Mouse (Mus musculus): ENCODE measurements around the gene Gm1113. TPM values are rescaled to one million over a fixed set of nuclear protein-coding genes. Genes with fewer than 3 reads are reported as not detected.
A peak's percentile ranks its signal among the peaks of the same experiment; 100 is the strongest.

The Gm1113 gene
- polyA plus RNA-seq, 1 experiment from 2014 or later: not detected

GRCm38 (mm10) chr9:35544666-35545065 is 26.6 kb upstream of the Gm1113 start:
- Histone ChIP-seq H3K27ac (ENCODE audit: poor library complexity, severe bottlenecking) (no peak overlapping the region), H3K36me3 (no peaks in the 10 kb centered on the region), H3K4me3 (no peak overlapping the region), H3K9me3 (replicated peaks) (no peaks in the 10 kb centered on the region), H3K27me3 (replicated peaks) (0 out of 2 replicates have a peak, but pooled peaks cover 3% of the 10 kb centered on the region), H3K4me1 (replicated peaks) (no peaks in the 10 kb centered on the region), H3K4me2 (no peak overlapping the region), H3K9ac (no peak overlapping the region)
- no peak for ATAC-seq (ENCODE audit: insufficient number of reproducible peaks, low FRiP score)
- 77% methylated on average over 2 of the region's 2 CpGs for WGBS

- Histone ChIP-seq H3K27me3 (replicated peaks) (0 out of 2 replicates have a peak, but pooled peaks cover 3% of the 10 kb centered on the region), H3K4me2 (no peak overlapping the region), H3K4me1 (replicated peaks) (peaks cover 9% of the 10 kb centered on the region), H3K4me3 (no peak overlapping the region), H3K36me3 (no peaks in the 10 kb centered on the region), H3K27ac (ENCODE audit: poor library complexity, severe bottlenecking) (no peak overlapping the region), H3K9ac (no peak overlapping the region), H3K9me3 (replicated peaks) (no peaks in the 10 kb centered on the region)
- ATAC-seq (ENCODE audit: insufficient number of reproducible peaks, low FRiP score): no peak
- 81% methylated on average over 14 of the region's 14 CpGs for WGBS
Measured at GRCm38 (mm10) chr9:35543099-35543860, 25.2 kb upstream of the Gm1113 start.

- H3K27me3 ChIP-seq (replicated peaks): 0 out of 2 replicates have a peak, but pooled peaks cover 3% of the 10 kb centered on the region
- H3K27ac ChIP-seq (ENCODE audit: poor library complexity, severe bottlenecking): no peak overlapping the region
- WGBS: 59% methylated on average over 6 of the region's 6 CpGs
- no peaks in the 10 kb centered on the region for H3K9me3 ChIP-seq (replicated peaks)
- no peak overlapping the region for H3K4me3 ChIP-seq
- H3K9ac ChIP-seq: no peak overlapping the region
- no peak overlapping the region for H3K4me2 ChIP-seq
- ATAC-seq (ENCODE audit: insufficient number of reproducible peaks, low FRiP score): no peak
- no peaks in the 10 kb centered on the region for H3K36me3 ChIP-seq
- peaks cover 17% of the 10 kb centered on the region for H3K4me1 ChIP-seq (replicated peaks)
Measured at GRCm38 (mm10) chr9:35541941-35542340, 23.9 kb upstream of the Gm1113 start.

GRCm38 (mm10) chr9:35541488-35541887 is 23.4 kb upstream of the Gm1113 start:
- ATAC-seq (ENCODE audit: insufficient number of reproducible peaks, low FRiP score): no peak
- Histone ChIP-seq H3K4me3 (no peak overlapping the region), H3K36me3 (no peaks in the 10 kb centered on the region), H3K27ac (ENCODE audit: poor library complexity, severe bottlenecking) (no peak overlapping the region), H3K9ac (no peak overlapping the region), H3K4me2 (no peak overlapping the region), H3K4me1 (replicated peaks) (peaks cover 17% of the 10 kb centered on the region), H3K9me3 (replicated peaks) (no peaks in the 10 kb centered on the region), H3K27me3 (replicated peaks) (0 out of 2 replicates have a peak, but pooled peaks cover 3% of the 10 kb centered on the region)
- WGBS: 5% methylated on average over 6 of the region's 6 CpGs

GRCm38 (mm10) chr9:35541024-35541423 is 23.0 kb upstream of the Gm1113 start:
- 81% methylated on average over 5 of the region's 5 CpGs for WGBS
- ATAC-seq (ENCODE audit: insufficient number of reproducible peaks, low FRiP score): no peak
- Histone ChIP-seq H3K4me2 (no peak overlapping the region), H3K9ac (no peak overlapping the region), H3K4me1 (replicated peaks) (peaks cover 17% of the 10 kb centered on the region), H3K27ac (ENCODE audit: poor library complexity, severe bottlenecking) (no peak overlapping the region), H3K27me3 (replicated peaks) (0 out of 2 replicates have a peak, but pooled peaks cover 3% of the 10 kb centered on the region), H3K9me3 (replicated peaks) (no peaks in the 10 kb centered on the region), H3K4me3 (no peak overlapping the region), H3K36me3 (no peaks in the 10 kb centered on the region)

GRCm38 (mm10) chr9:35539001-35539750 is 21.1 kb upstream of the Gm1113 start:
- Histone ChIP-seq H3K9ac (no peak overlapping the region), H3K27me3 (replicated peaks) (0 out of 2 replicates have a peak, but pooled peaks cover 3% of the 10 kb centered on the region), H3K9me3 (replicated peaks) (no peaks in the 10 kb centered on the region), H3K4me1 (replicated peaks) (peaks cover 20% of the 10 kb centered on the region), H3K27ac (ENCODE audit: poor library complexity, severe bottlenecking) (no peak overlapping the region), H3K36me3 (no peaks in the 10 kb centered on the region), H3K4me3 (no peak overlapping the region), H3K4me2 (no peak overlapping the region)
- no peak for ATAC-seq (ENCODE audit: insufficient number of reproducible peaks, low FRiP score)
- 78% methylated on average over 13 of the region's 13 CpGs for WGBS

GRCm38 (mm10) chr9:35535876-35536275 is 17.8 kb upstream of the Gm1113 start:
- Histone ChIP-seq H3K4me1 (replicated peaks) (peaks cover 20% of the 10 kb centered on the region), H3K36me3 (no peaks in the 10 kb centered on the region), H3K27ac (ENCODE audit: poor library complexity, severe bottlenecking) (no peak overlapping the region), H3K9me3 (replicated peaks) (no peaks in the 10 kb centered on the region), H3K4me3 (no peak overlapping the region), H3K27me3 (replicated peaks) (no peaks in the 10 kb centered on the region), H3K4me2 (no peak overlapping the region), H3K9ac (no peak overlapping the region)
- WGBS: 57% methylated on average over 4 of the region's 4 CpGs
- no peak for ATAC-seq (ENCODE audit: insufficient number of reproducible peaks, low FRiP score)

GRCm38 (mm10) chr9:35535110-35535509 is 17.0 kb upstream of the Gm1113 start:
- ATAC-seq (ENCODE audit: insufficient number of reproducible peaks, low FRiP score): peak; percentile 58
- Histone ChIP-seq H3K4me3 (no peak overlapping the region), H3K4me2 (no peak overlapping the region), H3K27ac (ENCODE audit: poor library complexity, severe bottlenecking) (no peak overlapping the region), H3K36me3 (no peaks in the 10 kb centered on the region), H3K9me3 (replicated peaks) (no peaks in the 10 kb centered on the region), H3K9ac (no peak overlapping the region), H3K4me1 (replicated peaks) (peaks cover 20% of the 10 kb centered on the region), H3K27me3 (replicated peaks) (no peaks in the 10 kb centered on the region)
- WGBS: 3% methylated on average over 2 of the region's 2 CpGs

GRCm38 (mm10) chr9:35533266-35533665 is 15.2 kb upstream of the Gm1113 start:
- Histone ChIP-seq H3K9ac (no peak overlapping the region), H3K4me3 (no peak overlapping the region), H3K27ac (ENCODE audit: poor library complexity, severe bottlenecking) (no peak overlapping the region), H3K27me3 (replicated peaks) (no peaks in the 10 kb centered on the region), H3K36me3 (no peaks in the 10 kb centered on the region), H3K4me2 (no peak overlapping the region), H3K4me1 (replicated peaks) (peaks cover 11% of the 10 kb centered on the region), H3K9me3 (replicated peaks) (no peaks in the 10 kb centered on the region)
- no peak for ATAC-seq (ENCODE audit: insufficient number of reproducible peaks, low FRiP score)
- WGBS: 59% methylated on average over 9 of the region's 9 CpGs

- no peak overlapping the region for H3K4me3 ChIP-seq
- no peak overlapping the region for H3K4me2 ChIP-seq
- H3K9ac ChIP-seq: no peak overlapping the region
- no peaks in the 10 kb centered on the region for H3K36me3 ChIP-seq
- 0 out of 2 replicates have a peak overlapping the region, but pooled peaks have one; percentile 3 for H3K27ac ChIP-seq (ENCODE audit: poor library complexity, severe bottlenecking)
- ATAC-seq (ENCODE audit: insufficient number of reproducible peaks, low FRiP score): no peak
- H3K27me3 ChIP-seq (replicated peaks): 0 out of 2 replicates have a peak, but pooled peaks cover 3% of the 10 kb centered on the region
- no peaks in the 10 kb centered on the region for H3K9me3 ChIP-seq (replicated peaks)
- H3K4me1 ChIP-seq (replicated peaks): 0 out of 2 replicates have a peak, but pooled peaks cover 1% of the 10 kb centered on the region
- WGBS: 14% methylated on average over 1 of the region's 1 CpGs
Measured at GRCm38 (mm10) chr9:35529796-35530195, 11.7 kb upstream of the Gm1113 start.

- Histone ChIP-seq H3K4me3 (no peak overlapping the region), H3K27ac (ENCODE audit: poor library complexity, severe bottlenecking) (no peak overlapping the region), H3K4me1 (replicated peaks) (0 out of 2 replicates have a peak, but pooled peaks cover 1% of the 10 kb centered on the region), H3K4me2 (no peak overlapping the region), H3K9ac (no peak overlapping the region), H3K36me3 (no peaks in the 10 kb centered on the region), H3K9me3 (replicated peaks) (no peaks in the 10 kb centered on the region), H3K27me3 (replicated peaks) (0 out of 2 replicates have a peak, but pooled peaks cover 3% of the 10 kb centered on the region)
- 57% methylated on average over 3 of the region's 3 CpGs for WGBS
- ATAC-seq (ENCODE audit: insufficient number of reproducible peaks, low FRiP score): no peak
Measured at GRCm38 (mm10) chr9:35529141-35529540, 11.1 kb upstream of the Gm1113 start.

Data from heart, embryonic 12.5 days (tissue).